Mouse (Mus musculus) right cerebral cortex, postnatal 10 days (tissue): ENCODE data around the gene B230217C12Rik.

ENCODE experiments used
- DNase-seq, 2 experiments: peaks; one replicate each; pipeline ENCODE4 v3.0.0; 2021; ENCODE audit warnings: low spot score in 2 of 2

Gene B230217C12Rik

DNA sequence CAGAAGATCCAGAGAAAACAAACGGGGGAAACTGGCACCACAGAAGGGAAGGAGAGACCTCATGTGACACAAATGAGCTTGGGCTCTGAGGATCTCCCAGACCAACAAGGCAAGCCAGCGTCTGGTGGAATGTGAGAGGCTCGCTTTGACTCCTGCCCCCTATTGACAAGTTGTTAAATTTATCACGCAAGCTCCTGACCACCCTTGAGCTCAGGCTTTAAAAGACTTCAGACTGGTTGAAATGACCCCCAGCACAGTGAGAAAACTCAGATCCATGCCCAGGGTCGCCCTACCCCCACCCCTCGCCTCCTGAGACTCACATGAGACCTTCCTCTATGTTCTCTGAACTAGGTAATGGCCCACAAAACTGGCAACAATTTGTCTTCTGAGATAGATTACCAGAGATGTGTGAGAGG, at the start of gene B230217C12Rik:
TSS of gene B230217C12Rik (plus strand) at position 242 of the 416 bp plus-strand sequence.
- peak; percentile 60 for DNase-seq

DNA sequence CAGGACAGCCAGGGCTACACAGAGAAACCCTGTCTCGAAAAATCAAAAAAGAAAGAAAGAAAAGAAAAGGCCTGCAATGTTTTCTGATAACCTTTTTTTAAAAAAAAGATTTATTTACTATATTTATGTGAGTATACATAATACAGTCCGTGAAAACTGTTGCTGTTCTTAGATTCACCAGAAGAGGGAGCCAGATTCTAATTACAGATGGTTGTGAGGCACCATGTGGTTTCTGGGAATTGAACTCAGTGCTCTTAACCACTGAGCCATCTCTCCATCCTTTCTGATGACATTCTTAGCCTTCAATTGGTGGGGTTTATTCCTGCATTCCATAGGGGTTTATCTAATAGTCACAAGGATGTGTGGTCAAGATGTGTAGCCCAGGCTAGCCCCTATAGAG, 47.4 kb upstream of the B230217C12Rik start:
- no peak for DNase-seq

DNA sequence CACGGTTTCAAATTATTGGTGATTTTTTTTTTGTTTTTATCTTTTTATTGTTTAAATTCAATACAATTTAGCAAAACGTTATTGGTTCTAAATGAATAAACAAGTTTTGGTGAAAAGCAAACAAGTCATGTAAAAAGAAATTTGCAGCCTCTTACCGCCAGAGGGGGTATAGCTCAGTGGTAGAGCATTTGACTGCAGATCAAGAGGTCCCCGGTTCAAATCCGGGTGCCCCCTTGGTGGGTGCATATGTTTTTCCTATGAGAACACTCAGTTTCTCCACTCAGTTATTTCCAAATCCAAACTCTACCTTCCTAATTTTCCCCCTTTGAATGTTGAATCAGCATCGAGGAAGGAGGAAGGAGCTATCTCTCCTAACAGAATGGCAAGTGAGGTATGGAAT, 43.7 kb upstream of the B230217C12Rik start:
- DNase-seq, result peak; percentile 81 to 86

DNA sequence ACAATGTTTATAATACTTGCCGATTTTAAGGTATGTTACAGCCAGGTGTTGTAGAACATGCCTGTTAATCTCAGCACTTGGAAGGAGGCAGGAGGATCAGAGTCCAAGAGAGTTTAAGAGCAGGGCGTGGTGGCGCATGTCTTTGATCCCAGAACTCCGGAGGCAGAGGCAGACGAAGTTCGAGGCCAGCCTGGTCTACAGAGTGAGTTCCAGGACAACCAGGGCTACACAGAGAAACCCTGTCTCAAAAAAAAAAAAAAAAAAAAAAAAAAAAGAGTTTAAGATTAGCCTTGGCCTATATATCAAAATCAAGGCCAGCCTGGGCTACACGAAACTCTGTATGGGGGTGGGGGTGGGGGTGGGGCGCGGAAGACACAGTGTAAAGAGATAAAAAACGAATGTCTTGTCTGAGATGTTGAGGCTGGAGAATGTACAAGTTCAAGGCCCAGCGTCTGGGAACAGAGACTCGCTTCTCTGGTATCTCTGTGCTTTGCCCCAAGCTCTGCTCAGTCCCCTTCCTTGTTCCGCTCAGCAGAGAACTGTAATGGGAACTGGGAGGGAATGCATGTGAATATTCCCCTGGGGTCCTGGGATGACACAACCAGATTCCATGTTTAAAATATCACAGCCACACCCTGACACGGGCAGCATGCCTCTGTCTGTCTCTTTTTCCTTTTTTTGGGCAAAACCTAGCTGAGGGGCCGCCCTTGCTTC, 43.1 kb upstream of the B230217C12Rik start:
- DNase-seq, result peak in 1 of 2 experiments; percentile 26

DNA sequence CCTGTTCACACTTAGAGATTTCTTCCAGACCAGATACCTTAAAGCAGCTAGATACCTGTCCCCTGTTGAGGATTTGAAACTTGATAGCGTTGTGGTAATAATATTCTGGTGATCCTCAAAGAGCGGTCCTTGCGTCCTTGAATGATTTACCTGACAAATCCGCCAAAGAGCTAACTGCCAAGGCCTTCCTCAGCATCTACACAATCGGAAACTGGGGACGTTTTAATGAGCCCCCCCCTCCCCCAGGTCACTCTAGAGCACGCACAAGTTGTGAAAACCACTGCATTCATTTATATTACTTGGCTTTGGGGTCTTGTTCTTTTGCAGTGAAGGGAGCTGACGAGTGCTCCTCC, 42.5 kb upstream of the B230217C12Rik start:
- no peak for DNase-seq

DNA sequence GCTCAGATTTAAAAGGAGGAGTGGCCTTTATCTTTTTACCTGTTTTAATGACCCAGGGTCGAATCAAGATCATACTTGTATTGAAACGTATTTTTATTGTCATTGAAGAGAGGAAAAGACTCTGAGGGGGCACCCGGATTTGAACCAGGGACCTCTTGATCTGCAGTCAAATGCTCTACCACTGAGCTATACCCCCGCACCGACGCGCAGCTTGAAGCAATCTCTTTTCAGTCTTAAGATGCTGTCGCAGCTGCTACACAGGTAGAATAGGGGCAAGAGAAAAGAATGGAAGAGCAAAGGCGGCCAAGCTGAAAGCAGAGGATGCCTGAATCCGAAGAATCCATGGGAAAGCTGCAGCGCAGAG, 41.8 kb upstream of the B230217C12Rik start, which contains the start of gene Lasp1:
TSS of gene Lasp1 (plus strand) at position 219 of the 364 bp plus-strand sequence.
- DNase-seq, result peak; percentile 92 to 93

DNA sequence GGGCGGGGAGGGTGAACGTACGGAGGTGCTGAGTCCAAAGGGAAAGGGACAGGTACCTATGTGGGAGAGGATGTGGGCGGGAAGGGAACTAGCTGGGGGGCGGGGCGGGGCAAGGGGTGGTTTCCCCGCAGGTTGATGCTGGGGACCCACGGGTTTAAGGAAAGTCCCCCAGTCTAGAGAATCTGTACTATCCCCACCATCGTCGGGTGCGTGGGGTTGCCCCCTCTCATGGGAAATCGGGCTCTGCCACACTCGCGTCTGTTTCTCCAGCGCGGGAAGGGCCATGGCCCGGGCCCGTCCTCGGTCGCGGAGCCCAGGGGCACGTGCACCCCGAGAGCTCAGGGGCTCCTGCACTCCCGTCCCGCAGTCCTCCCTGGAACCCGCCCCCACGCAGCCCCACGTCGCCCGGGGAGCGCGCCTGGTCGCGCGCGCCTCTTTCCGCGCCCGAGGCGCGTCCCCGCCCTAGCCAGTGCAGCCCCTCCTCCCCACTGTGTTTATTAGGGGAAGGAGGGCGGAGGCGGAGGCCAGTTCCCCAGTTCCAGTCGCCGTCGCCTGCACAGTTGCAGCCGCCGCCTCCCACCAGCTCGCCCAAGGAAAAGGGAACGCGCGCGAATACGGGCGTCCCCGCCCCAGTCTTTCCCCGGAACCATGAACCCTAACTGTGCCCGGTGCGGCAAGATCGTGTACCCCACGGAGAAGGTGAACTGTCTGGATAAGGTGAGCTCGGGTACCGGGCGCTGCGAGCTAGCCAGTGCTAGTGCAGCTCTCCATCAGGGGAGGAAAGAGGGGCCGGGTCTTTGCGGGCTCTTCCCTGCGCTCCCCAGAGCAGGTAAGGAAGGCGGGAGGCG, 41.2 kb upstream of the B230217C12Rik start:
- peak; percentile 91 to 92 for DNase-seq

DNA sequence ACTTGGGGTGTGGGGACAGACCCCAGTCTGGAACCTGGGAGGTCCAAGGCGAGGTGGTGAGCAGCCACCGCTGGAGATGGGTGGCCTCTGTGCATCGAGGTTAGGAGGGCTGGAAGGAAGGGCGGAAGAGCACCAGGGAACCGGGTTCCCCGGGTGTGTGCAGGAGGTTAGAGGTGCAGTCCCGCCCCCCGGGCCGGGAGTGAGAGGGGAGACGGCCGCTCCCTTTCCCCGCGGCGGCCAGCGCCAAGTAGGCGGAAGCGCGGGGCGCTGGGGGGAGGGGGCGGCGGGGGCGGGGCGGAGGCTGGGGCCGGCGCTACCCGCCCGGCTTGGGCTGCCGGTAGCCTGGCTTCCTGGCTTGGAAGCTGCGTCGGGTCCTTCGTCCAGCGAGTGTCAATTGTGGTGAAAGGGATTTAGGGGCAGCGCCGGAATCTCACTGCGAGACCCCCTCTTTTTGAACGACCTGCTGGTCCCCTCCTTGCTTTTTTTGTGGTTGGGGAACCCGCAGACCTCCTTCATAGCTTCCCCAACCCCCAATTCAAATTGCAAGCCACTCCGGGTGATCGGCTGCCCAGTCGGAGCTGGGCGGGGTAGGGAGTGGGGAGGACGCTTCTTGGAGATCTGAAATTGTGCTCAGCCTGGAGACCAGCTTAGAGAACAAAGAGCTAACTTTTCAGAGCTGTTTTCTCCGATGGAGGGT, 40.4 kb upstream of the B230217C12Rik start:
- peak; percentile 70 to 78 for DNase-seq

DNA sequence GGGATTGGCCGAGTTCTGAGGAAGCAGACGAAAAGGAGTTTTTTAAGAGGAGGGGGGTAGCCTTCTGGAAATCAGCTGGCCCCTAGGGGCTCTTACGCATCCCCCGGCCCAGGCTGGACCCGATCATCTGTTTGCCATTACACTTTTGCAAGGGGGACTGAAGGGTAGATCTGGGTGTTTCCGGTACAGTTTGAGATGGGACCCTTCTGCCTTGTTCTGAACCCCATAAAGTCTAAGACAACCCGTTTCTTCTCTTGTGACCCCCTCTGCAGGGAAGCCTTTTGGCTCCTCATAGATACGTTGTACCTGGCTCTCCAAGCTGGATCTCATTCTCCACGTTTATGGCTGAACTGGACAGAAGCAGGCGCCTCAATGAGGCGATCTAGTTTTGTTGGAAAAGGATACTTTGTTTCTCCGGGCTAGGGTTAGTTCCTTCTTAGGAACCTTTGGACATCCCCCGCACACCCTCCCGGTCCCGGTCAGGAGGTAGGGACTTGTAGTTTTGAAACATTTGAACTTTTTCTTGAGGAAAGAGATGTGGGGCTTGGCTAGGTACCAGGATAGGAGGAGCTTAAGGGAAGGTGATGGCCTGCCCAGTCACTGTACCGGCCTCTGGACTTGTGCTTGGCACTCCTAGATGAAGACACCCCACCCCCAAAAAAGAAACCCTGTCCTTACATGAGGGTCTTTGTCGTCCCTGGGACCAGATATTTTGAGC, 39.7 kb upstream of the B230217C12Rik start:
- DNase-seq, result no peak

DNA sequence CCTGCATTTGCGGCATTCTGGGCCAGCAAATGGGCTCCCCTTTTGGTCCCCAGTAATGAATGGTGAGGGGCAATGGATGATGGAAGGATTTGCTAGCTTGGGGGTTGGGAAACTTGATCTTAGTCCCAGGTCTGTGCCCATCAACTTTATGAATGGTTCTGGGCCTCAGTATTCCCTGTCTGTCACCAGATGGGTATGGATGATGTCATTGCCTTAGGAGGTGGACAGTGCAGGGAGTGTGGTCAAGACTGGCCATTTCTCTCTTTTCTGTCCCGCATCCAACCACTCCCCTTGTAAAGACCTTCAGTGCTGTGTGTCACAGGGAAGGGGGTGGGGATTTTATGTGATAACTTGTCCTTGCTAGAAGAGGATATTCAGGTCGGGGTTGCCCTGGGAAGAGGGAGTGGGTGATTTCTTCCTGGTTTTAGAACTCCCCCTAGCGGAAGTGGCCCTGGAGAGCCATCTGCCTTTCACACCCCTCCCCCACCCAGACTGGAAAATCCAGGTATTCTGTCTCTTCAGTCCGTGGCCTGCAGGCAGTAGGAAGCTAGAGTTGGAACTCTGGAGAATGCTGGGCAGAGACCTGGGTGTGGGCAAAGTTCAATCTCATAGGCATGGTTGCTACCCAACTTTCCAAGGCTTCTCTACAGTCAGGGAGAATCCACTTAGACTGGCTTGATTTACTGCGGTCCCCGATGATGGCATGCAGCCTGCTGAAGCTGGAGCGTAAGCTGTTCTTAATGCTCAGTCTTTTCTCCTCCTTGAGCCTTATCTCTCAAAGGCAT, 39.0 kb upstream of the B230217C12Rik start:
- peak; percentile 68 to 71 for DNase-seq

DNA sequence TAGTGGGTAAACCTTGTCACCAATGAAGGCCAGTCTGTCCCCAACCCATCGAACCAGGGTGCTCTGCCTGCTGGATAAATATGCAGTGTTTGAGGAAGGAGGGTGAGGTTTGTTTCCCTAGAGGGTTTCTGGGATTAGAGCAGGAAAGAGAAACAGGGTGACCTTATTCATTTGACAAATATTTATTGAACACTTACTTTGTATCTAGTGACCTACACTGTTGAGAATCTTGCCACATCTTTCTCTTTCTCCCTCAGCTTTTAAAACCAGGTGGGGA, 38.4 kb upstream of the B230217C12Rik start:
- no peak for DNase-seq

DNA sequence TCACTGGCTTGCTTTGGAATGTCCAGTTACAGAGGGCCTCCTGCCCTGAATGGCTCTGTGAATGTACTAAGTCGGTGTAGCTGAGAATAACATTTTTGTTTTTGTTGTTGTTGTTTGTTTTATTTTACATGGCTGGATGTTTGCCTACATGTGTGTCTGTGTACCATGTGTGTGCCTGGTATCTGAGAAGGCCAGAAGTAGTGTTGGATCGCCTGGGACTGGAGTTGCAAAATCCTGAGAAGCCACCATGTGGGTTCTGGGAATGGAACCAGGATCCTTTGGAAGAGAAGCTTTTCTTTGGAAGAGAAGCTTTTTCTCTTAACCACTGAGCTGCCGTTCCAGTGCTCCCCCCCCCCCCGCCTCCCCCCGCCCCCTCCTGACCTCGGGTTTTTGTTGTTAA, 38.1 kb upstream of the B230217C12Rik start:
- peak in 1 of 2 experiments; percentile 10 for DNase-seq

DNA sequence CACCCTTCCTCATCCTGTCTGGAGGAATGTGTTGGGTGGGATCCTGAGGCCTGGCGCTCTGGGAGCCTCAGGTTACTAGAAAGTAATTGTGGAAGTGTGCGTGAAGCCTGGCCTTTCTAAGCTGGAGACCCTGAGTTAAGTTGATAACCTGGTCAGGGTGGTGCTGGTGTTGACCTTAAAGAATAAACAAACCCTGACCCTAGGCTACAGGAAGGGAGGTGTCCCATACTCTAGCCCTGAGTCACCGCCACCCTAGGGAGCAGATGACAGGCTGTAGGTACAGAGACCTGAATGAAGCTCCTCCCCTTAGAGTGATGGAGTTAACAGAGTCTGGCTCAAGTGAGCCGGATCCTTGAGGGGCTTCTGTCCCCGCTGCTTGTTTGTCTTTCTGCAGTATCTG, 36.7 kb upstream of the B230217C12Rik start:
- no peak for DNase-seq

DNA sequence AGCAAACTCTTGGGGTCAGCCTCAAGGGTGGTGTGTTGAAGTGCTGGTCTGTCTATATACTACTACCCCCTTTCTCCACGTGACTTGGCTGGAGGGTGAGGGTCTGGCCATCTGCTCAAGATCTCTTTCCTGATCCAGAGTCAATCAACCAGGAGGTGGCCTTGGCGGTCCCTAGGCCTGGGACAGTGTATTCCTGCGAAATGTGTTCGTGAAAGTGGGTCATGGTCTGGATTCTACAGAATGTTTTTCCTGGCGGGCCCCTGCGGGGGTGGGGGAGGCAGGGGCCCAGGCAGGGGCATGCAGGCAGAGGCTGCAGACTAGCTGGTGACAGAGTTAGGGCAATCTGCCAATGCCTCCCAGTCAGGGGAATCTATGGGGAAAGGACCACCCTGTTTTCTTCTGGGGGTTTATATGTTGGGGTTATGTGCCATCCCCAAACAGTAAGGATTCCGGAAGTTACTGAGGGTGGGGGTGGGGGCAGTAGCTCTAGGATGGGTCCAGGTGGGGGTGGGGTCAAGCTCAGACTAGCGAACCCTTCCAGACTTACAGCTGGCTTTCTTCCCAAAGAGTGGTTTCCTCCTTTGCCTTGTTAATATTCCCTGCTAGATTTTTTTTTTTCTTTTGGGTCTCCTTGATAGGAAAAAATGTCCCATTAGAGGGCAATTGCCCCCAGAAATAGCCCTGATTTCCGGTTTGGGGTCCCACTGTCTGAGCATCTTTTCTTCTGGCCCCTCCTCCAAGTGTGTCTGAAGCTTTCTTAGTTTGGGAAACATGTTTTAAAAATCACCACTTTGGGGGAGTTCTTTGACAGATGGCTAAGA, 35.5 kb upstream of the B230217C12Rik start:
- peak; percentile 51 to 65 for DNase-seq

DNA sequence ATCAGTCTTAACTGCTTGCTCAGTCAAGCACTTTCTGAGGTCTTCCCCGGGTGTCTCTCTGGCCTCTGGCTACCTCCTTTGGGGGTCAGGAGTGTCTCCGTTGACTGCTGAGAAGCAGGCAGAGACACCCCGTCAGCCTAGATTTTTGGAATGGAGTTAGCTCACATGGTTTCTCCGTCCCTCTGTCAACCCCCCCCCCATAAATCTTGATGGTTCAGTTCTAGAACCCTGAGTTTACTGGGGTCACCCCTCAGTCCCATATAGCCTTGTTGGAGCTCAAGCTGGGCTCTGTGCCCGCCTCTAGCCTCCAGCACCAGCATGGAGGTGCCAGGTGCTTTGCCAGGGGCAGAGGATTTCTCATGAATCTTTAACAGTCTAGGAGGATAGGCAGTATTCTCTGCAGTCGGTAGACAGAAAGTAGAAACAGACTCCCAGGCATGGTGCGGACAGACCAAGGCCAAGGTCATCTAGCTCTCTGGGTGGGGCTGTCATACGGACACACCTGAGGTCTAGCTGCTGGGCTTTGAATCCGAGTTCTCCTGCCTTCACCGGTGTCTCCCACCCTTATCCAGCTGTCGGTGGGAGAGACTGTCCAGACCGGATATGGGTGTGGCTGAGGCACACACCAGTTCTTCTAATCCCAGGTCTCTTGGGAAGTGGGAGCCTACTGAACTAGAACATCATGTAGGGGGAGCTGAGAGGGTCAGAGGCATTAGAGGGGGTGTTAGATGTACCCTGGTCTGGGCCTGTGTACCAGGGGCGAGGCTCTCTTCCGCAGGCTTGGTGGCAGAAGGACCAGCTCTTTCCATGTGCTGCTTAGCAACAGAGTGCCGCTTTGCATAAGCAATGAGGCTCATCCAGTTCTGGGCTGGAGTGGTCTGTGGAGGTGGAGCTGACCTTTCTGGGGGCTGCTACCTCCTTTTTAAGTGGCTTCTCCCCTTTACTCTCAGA, 34.6 kb upstream of the B230217C12Rik start:
- peak in 1 of 2 experiments; percentile 62 for DNase-seq

DNA sequence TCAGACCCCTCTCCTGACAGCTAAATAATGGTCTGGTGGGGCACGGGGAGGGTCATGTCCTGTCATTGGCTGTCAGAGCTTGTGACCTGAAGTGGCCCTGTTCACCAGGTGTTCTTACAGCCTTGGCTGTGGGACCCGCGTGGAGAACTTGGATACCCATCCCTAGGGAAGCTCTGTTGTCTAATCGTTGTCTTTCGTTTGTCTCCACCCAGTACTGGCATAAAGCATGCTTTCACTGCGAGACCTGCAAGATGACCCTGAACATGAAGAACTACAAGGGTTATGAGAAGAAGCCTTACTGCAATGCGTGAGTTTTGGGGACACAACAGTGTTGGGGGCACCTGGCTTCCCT, 34.0 kb upstream of the B230217C12Rik start:
- DNase-seq, result no peak

DNA sequence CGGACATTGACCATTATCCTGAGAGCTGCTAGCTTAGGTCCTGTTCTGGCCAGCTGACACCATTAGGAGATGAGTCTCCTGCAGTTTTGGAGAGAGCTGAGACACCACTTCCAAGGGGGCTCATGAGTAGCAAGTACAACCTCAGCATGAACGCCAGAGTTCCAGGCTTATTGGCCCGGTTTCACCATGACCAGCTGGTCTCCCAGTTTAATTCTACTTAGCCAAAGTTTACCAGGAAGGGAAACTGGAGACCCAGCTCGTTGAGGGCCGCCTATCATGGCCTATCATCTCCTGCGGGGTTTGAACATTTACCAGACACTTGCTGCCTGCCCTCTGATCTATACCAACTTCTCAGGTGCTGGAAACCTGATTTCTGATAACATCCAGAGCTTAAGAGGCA, 33.0 kb upstream of the B230217C12Rik start:
- no peak for DNase-seq

DNA sequence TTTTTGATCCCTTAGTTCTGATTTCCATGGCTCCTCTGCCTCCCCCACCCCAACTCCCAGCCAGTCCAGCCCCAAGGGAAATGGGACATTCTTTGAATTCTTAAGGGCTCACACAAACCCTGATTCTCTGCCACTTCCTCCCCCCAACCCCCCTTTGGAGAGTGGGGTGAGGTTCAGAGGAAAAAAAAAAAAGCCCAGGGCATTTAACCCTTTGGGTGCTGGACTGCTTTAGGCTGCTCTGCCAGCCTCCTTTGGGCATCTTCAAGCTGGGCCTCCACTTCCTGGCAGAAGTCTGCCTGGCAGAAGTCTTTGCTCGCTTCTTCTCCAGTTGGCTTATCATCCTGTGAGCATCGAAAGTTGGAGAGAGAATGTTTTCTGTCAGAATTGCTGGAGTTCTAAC, 32.5 kb upstream of the B230217C12Rik start:
- no peak for DNase-seq

DNA sequence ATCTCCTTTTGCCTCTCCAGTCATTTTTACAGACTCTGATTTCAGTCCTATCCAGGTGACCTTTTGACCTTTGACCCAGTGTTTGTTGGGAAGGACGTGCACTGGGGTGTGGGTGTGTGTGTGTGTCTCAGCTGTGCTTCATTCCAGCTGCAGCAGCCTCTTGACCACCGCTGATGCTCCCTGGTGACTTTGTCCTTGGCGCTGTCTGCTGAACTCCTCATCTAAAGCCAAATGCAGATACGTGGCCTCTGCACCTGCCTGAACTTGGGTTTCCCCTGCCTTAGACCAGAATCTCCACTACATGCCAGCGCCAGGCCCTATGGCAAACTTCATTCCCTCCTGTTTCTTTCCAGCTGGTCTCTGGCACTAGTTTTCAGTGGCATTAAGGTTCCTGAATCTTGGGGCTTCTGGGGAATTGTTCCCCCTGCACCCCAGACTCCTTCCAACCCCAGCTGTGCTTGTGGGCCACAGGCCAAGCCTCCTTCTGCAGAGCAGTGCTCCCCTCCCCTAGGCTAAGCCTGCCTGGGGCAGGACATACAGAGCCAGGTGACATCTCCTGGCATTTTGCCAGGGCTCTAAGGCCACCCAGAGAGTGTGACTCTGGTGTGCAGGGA, 31.9 kb upstream of the B230217C12Rik start:
- no peak for DNase-seq
